In the genomic region with DNA sequence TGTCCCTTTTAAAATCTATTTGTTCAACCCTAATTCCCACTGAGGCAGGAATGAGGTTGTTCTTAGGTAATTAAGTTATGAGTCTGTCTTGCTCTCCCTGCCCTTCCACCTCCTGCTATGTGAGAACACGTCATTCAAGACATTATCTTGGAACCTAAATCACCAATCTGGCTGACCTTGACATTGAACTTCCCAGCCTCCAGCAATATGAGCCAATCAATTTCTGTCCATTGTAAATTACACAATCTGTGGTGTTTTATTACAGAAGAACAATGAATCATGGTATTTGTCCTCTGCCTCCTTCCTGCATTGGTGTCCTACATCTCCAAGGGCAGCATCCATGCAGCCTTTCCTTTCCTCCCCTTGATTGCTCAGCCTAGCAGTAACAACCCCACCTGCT, we compare ENCODE assay signal across 20 mouse cellular contexts. TPM values are rescaled to one million over a fixed set of nuclear protein-coding genes. Genes with fewer than 3 reads are reported as not detected.
DNase-seq lines count a peak whose midpoint lies in the region; ATAC-seq and TF ChIP-seq lines count a peak whose summit lies in the region.
"Had no signal": no experiment of that assay in that cellular context is flagged by ENCODE, and none has a peak within 500 bp of the region (broad histone marks: within the 10 kb centered on the region; RNA-seq: fewer than 3 reads in every experiment).

No protein-coding gene starts in this region.

- H3K9me3 ChIP-seq in intestine, postnatal 0 days (ENCODE audit: control insufficient read depth), result no peaks in the 10 kb centered on the region
- no peaks in the 10 kb centered on the region for H3K9me3 ChIP-seq in hindbrain, embryonic 11.5 days (ENCODE audit: control insufficient read depth, low read length)
- H3K9me3 ChIP-seq: embryonic facial prominence, embryonic 13.5 days; forebrain, embryonic 13.5 days; heart, embryonic 12.5 days; hindbrain, embryonic 12.5 days had no signal

- 29% methylated on average over 1 of the region's 1 CpGs for whole genome bisulfite sequencing in intestine, postnatal 0 days
- 41% methylated on average over 1 of the region's 1 CpGs for WGBS in hindbrain, embryonic 11.5 days

- no peak overlapping the region for H3K9ac ChIP-seq in intestine, postnatal 0 days (ENCODE audit: low read depth, low read length)
- H3K9ac ChIP-seq in hindbrain, embryonic 11.5 days (ENCODE audit: low read depth, low read length), result no peak overlapping the region
- H3K9ac ChIP-seq: embryonic facial prominence, embryonic 13.5 days; forebrain, embryonic 13.5 days; forebrain, postnatal 0 days; heart, embryonic 12.5 days; hindbrain, embryonic 12.5 days had no signal

- H3K4me2 ChIP-seq in intestine, postnatal 0 days (replicated peaks; ENCODE audit: low read depth), result no peak overlapping the region
- H3K4me2 ChIP-seq in hindbrain, embryonic 11.5 days (replicated peaks; ENCODE audit: low read depth, low read length), result no peak overlapping the region
- H3K4me2 ChIP-seq: embryonic facial prominence, embryonic 13.5 days; forebrain, embryonic 13.5 days; heart, embryonic 12.5 days; hindbrain, embryonic 12.5 days had no signal

- no peaks in the 10 kb centered on the region for H3K36me3 ChIP-seq in intestine, postnatal 0 days (ENCODE audit: control insufficient read depth, insufficient read depth)
- H3K36me3 ChIP-seq in hindbrain, embryonic 11.5 days (ENCODE audit: control insufficient read depth, insufficient read depth, low read length), result no peaks in the 10 kb centered on the region
- H3K36me3 ChIP-seq: embryonic facial prominence, embryonic 13.5 days; heart, embryonic 12.5 days; hindbrain, embryonic 12.5 days had no signal

- peak; percentile 54; the same call in 1 of the 2 replicates for ATAC-seq in intestine, postnatal 0 days
- ATAC-seq in hindbrain, embryonic 11.5 days (ENCODE audit: low FRiP score), result no peak
- ATAC-seq: forebrain, embryonic 13.5 days; forebrain, postnatal 0 days; hindbrain, postnatal 0 days had no signal

- H3K4me1 ChIP-seq in intestine, postnatal 0 days (replicated peaks; ENCODE audit: control insufficient read depth, insufficient read depth, low read length), result no peaks in the 10 kb centered on the region
- no peaks in the 10 kb centered on the region for H3K4me1 ChIP-seq in hindbrain, embryonic 11.5 days (replicated peaks; ENCODE audit: control insufficient read depth, insufficient read depth, low read length)
- H3K4me1 ChIP-seq: hindbrain, embryonic 12.5 days had no signal

- DNase-seq in adrenal gland, adult (ENCODE audit: inconsistent age in 2 of 2, low spot score in 1 of 2), result peak; percentile 49 to 88
- no peak for DNase-seq in adrenal gland, postnatal 4 days (ENCODE audit: low spot score in 2 of 2)
- DNase-seq in heart, adult 11 months, result peak; percentile 37
- no peak for DNase-seq in heart, postnatal 4 days
- DNase-seq in 416B (ENCODE audit: low read depth), result peak; percentile 35
- DNase-seq in hindbrain, embryonic 11.5 days (ENCODE audit: low spot score), result no peak
- DNase-seq: cerebellum, adult 18-20 months; cerebellum, adult 9-11 months; cerebellum, postnatal 36 days; forebrain, postnatal 0 days; gastrocnemius, postnatal 14 days; kidney, adult 11 months; kidney, adult 9 months had no signal

- H3K27me3 ChIP-seq in intestine, postnatal 0 days (replicated peaks; ENCODE audit: control insufficient read depth, insufficient read depth, low read length), result no peaks in the 10 kb centered on the region
- H3K27me3 ChIP-seq in hindbrain, embryonic 11.5 days (ENCODE audit: control insufficient read depth, insufficient read depth, low read length), result no peaks in the 10 kb centered on the region
- H3K27me3 ChIP-seq: CH12.LX; embryonic facial prominence, embryonic 13.5 days; forebrain, embryonic 13.5 days; heart, embryonic 12.5 days; hindbrain, embryonic 12.5 days had no signal

- TF ChIP-seq CTCF in intestine, postnatal 0 days (IDR thresholded peaks at IDR 0.05; ENCODE audit: low read depth), result no peak

- H3K4me3 ChIP-seq in intestine, postnatal 0 days (ENCODE audit: low read depth, low read length), result no peak overlapping the region
- no peak overlapping the region for H3K4me3 ChIP-seq in hindbrain, embryonic 11.5 days (ENCODE audit: low read depth, low read length)
- H3K4me3 ChIP-seq: embryonic facial prominence, embryonic 13.5 days; forebrain, embryonic 13.5 days; heart, embryonic 12.5 days; hindbrain, embryonic 12.5 days had no signal

- no peak overlapping the region for H3K27ac ChIP-seq in intestine, postnatal 0 days (ENCODE audit: low read depth, low read length)
- no peak overlapping the region for H3K27ac ChIP-seq in hindbrain, embryonic 11.5 days (ENCODE audit: low read depth, low read length)
- H3K27ac ChIP-seq: embryonic facial prominence, embryonic 13.5 days; forebrain, embryonic 13.5 days; hindbrain, embryonic 12.5 days; hindbrain, postnatal 0 days had no signal

RNA-seq across cellular contexts. Expression of a gene that starts 13.9 kb away (rescaled TPM):
- 10 to 100 TPM; 60.9 to 63.7 TPM for total RNA-seq in adrenal gland, postnatal 4 days (2021)
- 10 to 100 TPM; 62.4 to 65.1 TPM for total RNA-seq in heart, postnatal 4 days (2021)
- 4.9 and 5.0 TPM in 2 replicates for polyA plus RNA-seq in intestine, postnatal 0 days (2015; fragmentation: Nextera tagmentation; extraction: Ambion mirVana)
- polyA plus RNA-seq in hindbrain, embryonic 11.5 days (2014; fragmentation: Nextera tagmentation; extraction: Ambion mirVana), result 38.8 and 42.1 TPM in 2 replicates

RNA-seq across cellular contexts. Expression of a gene that starts 56.0 kb away (rescaled TPM):
- 10 to 100 TPM; 45.6 to 49.3 TPM for total RNA-seq in adrenal gland, postnatal 4 days (2021)
- 10 to 100 TPM; 60.2 to 62.0 TPM for total RNA-seq in heart, postnatal 4 days (2021)
- 14.8 and 15.1 TPM in 2 replicates for polyA plus RNA-seq in intestine, postnatal 0 days (2015; fragmentation: Nextera tagmentation; extraction: Ambion mirVana)
- polyA plus RNA-seq in hindbrain, embryonic 11.5 days (2014; fragmentation: Nextera tagmentation; extraction: Ambion mirVana), result 95.6 and 103 TPM in 2 replicates

Comparison
In these comparisons a context has a peak if more than half of its experiments do, and no peak if none do; other contexts are left out.
1. DNase-seq: peak in adrenal gland, adult (2 of 2), heart, adult 11 months (single experiment) and 416B (single experiment); none in adrenal gland, postnatal 4 days (0 of 2), heart, postnatal 4 days (single experiment) and hindbrain, embryonic 11.5 days (single experiment).